Mouse (Mus musculus): ENCODE measurements around the gene Atxn1.

- no peak for TF ChIP-seq GATA1 (IDR thresholded peaks at IDR 0.05; ENCODE audit: borderline replicate concordance, low read length)
- no peak for TF ChIP-seq FLI1 (IDR thresholded peaks at IDR 0.05; ENCODE audit: low read length)
Observed at GRCm38 (mm10) chr13:45850181-45850974, 114.4 kb downstream of the Atxn1 start.
